Mouse (Mus musculus) liver, embryonic 16.5 days (tissue): ENCODE data around the gene Tspan18. TPM values are rescaled to one million over a fixed set of nuclear protein-coding genes. Genes with fewer than 3 reads are reported as not detected.

Experiments
- ATAC-seq: fragments of 200-750 bp; cut with Nextera tagmentation; 2 replicates; pipeline ENCODE4 v1.8.0; 2017; ENCODE audit warnings: low read depth, mild to moderate bottlenecking, moderate number of reproducible peaks, moderate library complexity
- H3K27ac ChIP-seq: fragments of 300-500 bp; sonication (generic); 2 replicates; pipeline ENCODE4 v1.5.1; 2014; ENCODE audit warnings: mild to moderate bottlenecking, low read length
- H3K27me3 ChIP-seq: fragments of 300-500 bp; sonication (generic); 2 replicates; pipeline ENCODE4 v1.6.1; 2014; ENCODE audit warnings: low read depth, low read length, mixed read lengths; ENCODE audit not compliant: control insufficient read depth, insufficient read depth
- H3K36me3 ChIP-seq: fragments of 300-500 bp; sonication (generic); 2 replicates; pipeline ENCODE4 v1.6.1; 2014; ENCODE audit warnings: mild to moderate bottlenecking; ENCODE audit not compliant: control insufficient read depth, insufficient read depth
- H3K4me1 ChIP-seq: fragments of 300-500 bp; sonication (generic); 2 replicates; pipeline ENCODE4 v1.6.1; 2014; ENCODE audit warnings: low read depth, low read length, mixed read lengths; ENCODE audit not compliant: control insufficient read depth
- H3K4me2 ChIP-seq: fragments of 300-500 bp; sonication (generic); 2 replicates; pipeline ENCODE4 v1.6.1; 2014; ENCODE audit warnings: low read depth, low read length, mixed read lengths
- H3K4me3 ChIP-seq: fragments of 300-500 bp; sonication (generic); 2 replicates; pipeline ENCODE4 v1.5.1; 2014; ENCODE audit warnings: low read depth, mild to moderate bottlenecking, low read length
- H3K9ac ChIP-seq: fragments of 300-500 bp; sonication (generic); 2 replicates; pipeline ENCODE4 v1.6.1; 2014; ENCODE audit warnings: low read depth, low read length
- H3K9me3 ChIP-seq: fragments of 300-500 bp; sonication (generic); replicated peaks from 2 replicates; pipeline ENCODE4 v1.6.1; 2016; ENCODE audit warnings: low read length; ENCODE audit not compliant: control insufficient read depth
- WGBS: fragments of 180-500 bp; shearing (Covaris S2); extraction: QIAGEN DNeasy Blood & Tissue Kit; methylation state at CpG from one replicate; pipeline ENCODE4 v1.1.7; 2014; ENCODE audit not compliant: insufficient replicate concordance; 5-methylcytosine and 5-hydroxymethylcytosine counted together
- polyA plus RNA-seq: library from polyadenylated mRNA; unstranded; fragments of >200 nt; fragmentation: Nextera tagmentation; extraction: Ambion mirVana; gene quantifications from 2 replicates; pipeline ENCODE4 v1.2.1, GENCODE M21; 2015

Gene Tspan18
- polyA plus RNA-seq, 1 experiment from 2014 or later: 2.0 TPM

DNA sequence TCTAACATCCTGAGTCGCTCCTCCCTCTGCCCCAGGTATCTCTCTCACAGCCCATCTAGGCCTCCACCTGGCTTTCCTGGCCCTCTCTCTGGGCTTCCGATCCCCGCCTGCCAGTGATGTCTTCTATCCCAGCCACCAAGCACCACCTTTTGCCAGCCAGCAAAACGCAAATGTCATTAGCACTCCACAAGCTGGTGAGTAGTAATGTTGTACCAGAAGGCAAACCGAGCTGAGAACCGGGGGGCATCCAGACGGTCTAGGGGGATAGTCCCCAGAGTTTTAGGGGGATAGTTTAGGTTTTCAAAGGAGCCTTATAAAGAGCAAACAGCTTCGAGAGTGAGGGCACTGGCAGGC is 90.2 kb downstream of the Tspan18 start:
- 62% methylated on average over 8 of the region's 8 CpGs for WGBS

DNA sequence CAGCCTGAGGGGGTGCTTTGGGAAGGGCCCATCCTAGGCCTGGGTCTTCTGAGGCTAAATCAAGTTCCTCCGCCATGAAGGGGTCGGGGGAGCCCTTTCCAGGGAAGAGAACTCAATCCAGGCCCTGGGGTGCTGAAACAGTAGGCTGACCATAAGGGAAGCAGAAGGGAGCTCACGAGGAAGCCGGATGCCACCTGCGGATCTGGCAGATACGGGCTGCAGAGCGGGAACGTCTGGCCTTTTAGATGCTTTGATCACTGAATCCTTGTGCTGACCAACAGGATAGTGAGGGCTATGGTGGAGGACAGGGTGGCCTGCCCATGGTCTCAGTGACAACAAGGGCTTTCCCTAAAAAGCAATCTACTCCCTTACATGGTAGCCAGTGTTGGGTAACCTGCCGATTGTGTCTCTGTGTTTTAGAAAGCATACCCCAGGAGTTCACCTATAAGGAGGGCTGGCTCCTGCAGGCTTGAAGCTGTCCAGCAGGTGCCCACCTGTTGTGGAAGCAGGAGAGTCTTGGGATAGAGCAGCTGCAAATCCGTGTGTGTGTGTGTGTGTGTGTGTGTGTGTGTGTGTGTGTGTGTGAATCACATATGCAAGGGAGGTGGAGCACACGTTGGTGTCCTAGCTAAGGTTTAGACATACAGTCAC is 90.7 kb downstream of the Tspan18 start:
- WGBS: 73% methylated on average over 11 of the region's 11 CpGs
- H3K4me3 ChIP-seq: no peak overlapping the region

More for the DNA sequence above, 90.2 kb downstream of the Tspan18 start:
- Histone ChIP-seq H3K27me3 (no peaks in the 10 kb centered on the region), H3K4me2 (no peak overlapping the region), H3K4me3 (no peak overlapping the region), H3K36me3 (no peaks in the 10 kb centered on the region), H3K4me1 (no peaks in the 10 kb centered on the region), H3K9ac (no peak overlapping the region), H3K9me3 (no peaks in the 10 kb centered on the region), H3K27ac (no peak overlapping the region)
- ATAC-seq: no peak

DNA sequence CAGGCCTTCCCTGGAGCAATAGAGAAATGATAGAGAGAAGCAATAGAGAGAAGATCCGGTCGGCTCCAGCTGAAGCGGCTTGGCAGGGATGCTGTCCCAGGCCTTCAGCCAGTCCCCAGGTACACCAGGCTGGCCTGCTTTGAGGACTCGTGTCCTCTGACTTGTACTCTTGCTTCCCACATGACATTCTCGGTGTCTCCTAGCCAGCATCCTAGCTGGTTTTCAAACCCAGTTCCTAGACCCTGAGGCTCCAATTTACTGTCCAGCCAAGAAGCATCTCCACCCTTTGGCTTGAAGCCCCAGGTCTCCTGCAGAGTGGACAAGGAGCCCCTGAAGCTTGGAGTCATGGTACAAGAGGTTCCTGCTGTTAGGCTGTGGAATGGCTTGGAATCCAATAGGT is 92.1 kb downstream of the Tspan18 start:
- Histone ChIP-seq H3K27ac (no peak overlapping the region), H3K36me3 (no peaks in the 10 kb centered on the region), H3K9me3 (no peaks in the 10 kb centered on the region), H3K4me1 (no peaks in the 10 kb centered on the region), H3K4me3 (no peak overlapping the region), H3K27me3 (no peaks in the 10 kb centered on the region), H3K9ac (no peak overlapping the region), H3K4me2 (no peak overlapping the region)
- 53% methylated on average over 5 of the region's 5 CpGs for WGBS
- ATAC-seq: no peak

More for the DNA sequence above, 90.7 kb downstream of the Tspan18 start:
- H3K9me3 ChIP-seq: no peaks in the 10 kb centered on the region
- H3K36me3 ChIP-seq: no peaks in the 10 kb centered on the region
- no peaks in the 10 kb centered on the region for H3K27me3 ChIP-seq
- no peaks in the 10 kb centered on the region for H3K4me1 ChIP-seq
- no peak overlapping the region for H3K27ac ChIP-seq
- no peak overlapping the region for H3K4me2 ChIP-seq
- no peak overlapping the region for H3K9ac ChIP-seq
- ATAC-seq: no peak

DNA sequence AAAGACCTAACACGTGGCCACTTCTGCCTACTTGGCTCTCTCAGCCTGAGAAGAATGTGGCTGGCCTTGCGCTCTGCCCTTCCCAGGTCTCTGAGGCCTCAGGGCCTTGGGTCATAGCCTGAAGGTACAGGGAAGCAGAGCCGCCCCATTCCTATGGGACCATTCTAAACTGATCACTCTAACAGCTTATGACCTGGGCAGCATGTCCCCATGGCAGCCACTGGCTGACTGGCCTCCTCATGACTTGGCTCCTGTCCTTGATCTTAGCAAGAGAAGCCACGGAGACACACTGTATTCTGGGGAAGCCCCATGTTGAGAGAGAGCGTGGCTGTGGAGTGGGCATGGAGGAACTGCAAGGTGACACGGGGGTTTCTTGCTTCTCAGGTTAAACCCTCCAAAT is 95.4 kb downstream of the Tspan18 start:
- Histone ChIP-seq H3K4me1 (no peaks in the 10 kb centered on the region), H3K36me3 (no peaks in the 10 kb centered on the region), H3K27ac (no peak overlapping the region), H3K27me3 (no peaks in the 10 kb centered on the region), H3K4me2 (no peak overlapping the region), H3K9ac (no peak overlapping the region), H3K4me3 (no peak overlapping the region), H3K9me3 (no peaks in the 10 kb centered on the region)
- ATAC-seq: no peak
- 56% methylated on average over 6 of the region's 6 CpGs for whole genome bisulfite sequencing

DNA sequence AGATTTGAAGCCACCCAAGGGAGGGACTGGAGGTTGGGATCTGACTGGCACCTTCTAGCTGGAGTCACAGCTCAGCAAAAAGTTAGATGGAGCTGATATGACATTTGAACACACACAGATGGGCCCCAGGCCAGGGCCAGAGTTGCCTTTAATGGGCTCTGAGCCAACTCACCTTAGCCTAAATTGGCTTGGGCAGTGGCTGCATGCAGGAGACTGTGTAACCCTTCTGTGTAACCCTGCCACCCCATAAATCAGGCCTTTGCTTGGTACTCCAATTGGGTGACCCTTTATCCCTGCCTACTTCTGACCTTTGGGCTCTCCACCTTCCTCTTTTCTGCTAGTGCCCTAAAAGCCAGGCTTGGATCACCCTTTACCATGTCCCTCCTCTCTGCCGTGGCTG is 97.2 kb downstream of the Tspan18 start:
- H3K27me3 ChIP-seq: no peaks in the 10 kb centered on the region
- no peaks in the 10 kb centered on the region for H3K36me3 ChIP-seq
- H3K4me2 ChIP-seq: no peak overlapping the region
- H3K27ac ChIP-seq: no peak overlapping the region
- H3K9ac ChIP-seq: no peak overlapping the region
- 50% methylated on average over 1 of the region's 1 CpGs for WGBS
- H3K9me3 ChIP-seq: no peaks in the 10 kb centered on the region
- H3K4me1 ChIP-seq: no peaks in the 10 kb centered on the region
- no peak for ATAC-seq
- H3K4me3 ChIP-seq: no peak overlapping the region

DNA sequence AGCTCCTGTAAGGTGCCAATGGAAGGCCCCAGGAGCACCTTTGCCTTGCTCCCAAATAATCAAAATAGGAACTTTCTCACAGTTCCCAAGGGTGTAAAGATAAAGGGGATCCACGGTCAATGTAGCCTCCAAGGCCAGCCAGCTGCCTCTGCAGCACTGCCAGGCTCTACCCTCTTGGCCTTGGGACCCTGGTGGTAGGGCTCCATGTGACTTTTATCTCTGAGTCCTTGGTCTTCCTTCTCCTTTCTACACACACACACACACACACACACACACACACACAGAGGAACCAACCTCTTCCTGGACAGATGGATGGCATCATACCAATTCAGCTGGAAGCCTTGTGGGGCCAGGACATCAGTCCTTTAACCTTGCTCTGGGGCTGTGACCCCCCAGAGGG is 102.2 kb downstream of the Tspan18 start:
- H3K9me3 ChIP-seq: no peaks in the 10 kb centered on the region
- 20% methylated on average over 1 of the region's 1 CpGs for WGBS
- H3K4me3 ChIP-seq: no peak overlapping the region
- ATAC-seq: no peak
- H3K36me3 ChIP-seq: no peaks in the 10 kb centered on the region
- no peaks in the 10 kb centered on the region for H3K27me3 ChIP-seq
- no peaks in the 10 kb centered on the region for H3K4me1 ChIP-seq
- no peak overlapping the region for H3K4me2 ChIP-seq
- H3K9ac ChIP-seq: no peak overlapping the region
- H3K27ac ChIP-seq: no peak overlapping the region

DNA sequence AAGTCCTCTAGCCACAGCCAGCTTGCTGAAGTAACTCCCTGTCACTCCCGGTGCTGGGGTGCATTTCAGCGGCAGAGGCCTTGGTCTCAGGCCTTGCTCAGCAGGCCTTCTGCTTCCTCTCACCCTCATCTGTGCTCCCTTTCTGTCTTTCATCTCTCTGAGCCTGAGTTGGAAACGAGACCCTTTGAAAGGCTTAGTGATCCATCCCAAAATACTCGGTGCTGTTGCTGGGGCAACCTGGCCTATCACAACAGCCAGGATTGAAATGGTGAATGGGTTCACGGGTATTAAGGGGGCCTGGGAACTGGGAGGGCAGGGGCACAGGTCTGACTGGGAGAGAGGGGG is 105.9 kb downstream of the Tspan18 start:
- WGBS: 37% methylated on average over 5 of the region's 5 CpGs
- Histone ChIP-seq H3K9ac (no peak overlapping the region), H3K9me3 (no peaks in the 10 kb centered on the region), H3K4me2 (no peak overlapping the region), H3K27ac (no peak overlapping the region), H3K4me1 (no peaks in the 10 kb centered on the region), H3K4me3 (no peak overlapping the region), H3K27me3 (no peaks in the 10 kb centered on the region), H3K36me3 (no peaks in the 10 kb centered on the region)
- ATAC-seq: no peak

DNA sequence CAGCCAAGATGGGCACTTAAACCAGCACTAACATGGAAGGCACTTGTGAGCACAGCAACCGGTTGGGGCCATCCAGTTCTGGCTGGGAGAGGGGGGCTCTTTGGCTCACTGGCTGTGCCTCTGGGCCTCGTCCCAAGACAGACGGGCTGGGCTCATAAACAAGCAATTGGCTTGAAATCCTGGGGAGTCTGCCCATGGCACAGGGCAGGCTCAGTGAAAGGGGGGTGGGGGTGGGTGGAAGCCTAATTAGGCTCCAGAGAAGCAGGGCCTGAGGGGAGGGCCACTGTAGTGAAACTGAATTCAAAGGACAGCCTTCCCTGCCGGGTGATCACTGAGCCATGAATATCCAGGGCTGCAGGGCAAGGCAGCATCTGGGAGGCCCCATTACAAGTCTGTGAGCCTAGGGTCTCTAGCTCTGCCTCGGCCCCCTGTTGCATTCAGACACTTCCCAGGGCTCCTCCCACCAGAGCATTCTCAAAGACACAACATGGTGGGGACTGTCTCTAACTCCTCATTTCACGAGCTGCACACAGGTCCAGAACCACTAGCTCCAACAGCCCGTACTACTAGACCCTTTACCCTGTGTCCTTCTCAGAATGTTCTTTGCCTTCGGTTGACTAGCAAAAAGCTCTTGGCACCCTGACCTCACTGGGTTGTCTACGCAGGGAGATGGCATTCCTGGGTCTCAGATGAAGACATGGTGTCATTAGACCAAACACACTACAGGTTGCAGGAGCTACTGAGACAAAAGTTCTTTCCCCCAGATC is 106.4 kb downstream of the Tspan18 start:
- Histone ChIP-seq H3K4me2 (no peak overlapping the region), H3K9me3 (no peaks in the 10 kb centered on the region), H3K4me1 (no peaks in the 10 kb centered on the region), H3K4me3 (no peak overlapping the region), H3K36me3 (no peaks in the 10 kb centered on the region), H3K27me3 (no peaks in the 10 kb centered on the region), H3K27ac (no peak overlapping the region), H3K9ac (no peak overlapping the region)
- ATAC-seq: no peak
- WGBS: 60% methylated on average over 9 of the region's 9 CpGs
